Mouse (Mus musculus) bone marrow, adult 2 months (tissue): ENCODE data around the gene Rps6ka3. TPM values are rescaled to one million over a fixed set of nuclear protein-coding genes. Genes with fewer than 3 reads are reported as not detected.

Source experiments
- H3K27ac ChIP-seq: fragments of 200-500 bp; 2 replicates; pipeline ENCODE4 v1.5.1; 2012; ENCODE audit warnings: low read depth, mild to moderate bottlenecking, control low read depth, inconsistent platforms, low read length; ENCODE audit not compliant: control insufficient read depth, poor library complexity, insufficient read depth
- H3K4me1 ChIP-seq: fragments of 200-500 bp; 2 replicates; pipeline ENCODE4 v1.6.1; 2011; ENCODE audit warnings: low read length; ENCODE audit not compliant: control insufficient read depth, insufficient read depth
- H3K4me3 ChIP-seq: fragments of 200-500 bp; replicated peaks from 2 replicates; pipeline ENCODE3; 2011; ENCODE audit warnings: mild to moderate bottlenecking, low read depth, low read length, control low read depth; ENCODE audit not compliant: control insufficient read depth
- CTCF ChIP-seq: fragments of 200-500 bp; IDR thresholded peaks from 2 replicates; pipeline ENCODE4 v1.5.1; 2011; ENCODE audit warnings: low read length, control low read depth; ENCODE audit not compliant: control insufficient read depth, insufficient read depth
- POLR2A ChIP-seq: fragments of 200-500 bp; IDR thresholded peaks from 2 replicates; pipeline ENCODE4 v1.6.1; 2011; ENCODE audit warnings: low read depth, mild to moderate bottlenecking, control low read depth, low read length, borderline replicate concordance; ENCODE audit not compliant: control insufficient read depth
- WGBS: fragments of 180-500 bp; shearing (Covaris S2); methylation state at CpG from one replicate; pipeline ENCODE4 v1.1.7; 2018; 5-methylcytosine and 5-hydroxymethylcytosine counted together
- polyA plus RNA-seq: library from polyadenylated mRNA; stranded (reverse); fragments of >200 nt; gene quantifications from 2 replicates; pipeline ENCODE4 v1.2.4, GENCODE M21; 2011; ENCODE audit warnings: low replicate concordance; ENCODE audit not compliant: missing spikeins, insufficient read depth, insufficient read length

Rps6ka3 gene
- 10.7 and 13.4 TPM in 2 replicates for polyA plus RNA-seq

GRCm38 (mm10) chrX:159210007-159210406 is at the start of gene Rps6ka3:
TSS of gene Rps6ka3 (plus strand) at chrX:159210307.
- Histone ChIP-seq H3K4me1 (no peaks in the 10 kb centered on the region), H3K4me3 (no peak within 1 kb of the TSS), H3K27ac (no peak within 1 kb of the TSS)
- TF ChIP-seq CTCF (no peak), POLR2A (no peak)
- WGBS, result 82% methylated on average over 4 of the region's 4 CpGs

GRCm38 (mm10) chrX:159169200-159169599 is 40.9 kb upstream of the Rps6ka3 start:
- Histone ChIP-seq H3K4me1 (no peaks in the 10 kb centered on the region), H3K4me3 (no peak overlapping the region), H3K27ac (no peak overlapping the region)
- WGBS, result 79% methylated on average over 2 of the region's 2 CpGs
- no peak for TF ChIP-seq POLR2A
- no peak for TF ChIP-seq CTCF

GRCm38 (mm10) chrX:159171579-159171978 is 38.5 kb upstream of the Rps6ka3 start:
- no peak for TF ChIP-seq CTCF
- no peak for TF ChIP-seq POLR2A
- no peak overlapping the region for H3K27ac ChIP-seq
- no peaks in the 10 kb centered on the region for H3K4me1 ChIP-seq
- 67% methylated on average over 2 of the region's 2 CpGs for WGBS
- no peak overlapping the region for H3K4me3 ChIP-seq

- TF ChIP-seq POLR2A, result no peak
- no peak for TF ChIP-seq CTCF
- WGBS, result 52% methylated on average over 4 of the region's 4 CpGs
- Histone ChIP-seq H3K4me1 (no peaks in the 10 kb centered on the region), H3K4me3 (no peak overlapping the region), H3K27ac (no peak overlapping the region)
Observed at GRCm38 (mm10) chrX:159191581-159191980, 18.5 kb upstream of the Rps6ka3 start.

- no peak overlapping the region for H3K27ac ChIP-seq
- no peak overlapping the region for H3K4me3 ChIP-seq
- TF ChIP-seq POLR2A (no peak), CTCF (no peak)
- H3K4me1 ChIP-seq, result no peaks in the 10 kb centered on the region
Observed at GRCm38 (mm10) chrX:159199495-159199894, 10.6 kb upstream of the Rps6ka3 start.

- no peak for TF ChIP-seq CTCF
- no peak for TF ChIP-seq POLR2A
- Histone ChIP-seq H3K4me3 (no peak overlapping the region), H3K27ac (no peak overlapping the region), H3K4me1 (no peaks in the 10 kb centered on the region)
- 24% methylated on average over 5 of the region's 5 CpGs for WGBS
Observed at GRCm38 (mm10) chrX:159200101-159200500, 10.0 kb upstream of the Rps6ka3 start.

- H3K4me3 ChIP-seq, result no peak overlapping the region
- H3K4me1 ChIP-seq, result no peaks in the 10 kb centered on the region
- H3K27ac ChIP-seq, result no peak overlapping the region
- no peak for TF ChIP-seq CTCF
- no peak for TF ChIP-seq POLR2A
- 29% methylated on average over 5 of the region's 5 CpGs for WGBS
Observed at GRCm38 (mm10) chrX:159210892-159211583, 931 bp downstream of the Rps6ka3 start.

- TF ChIP-seq POLR2A (no peak), CTCF (no peak)
- Histone ChIP-seq H3K4me1 (no peaks in the 10 kb centered on the region), H3K27ac (no peak overlapping the region), H3K4me3 (no peak overlapping the region)
- 30% methylated on average over 3 of the region's 3 CpGs for WGBS
Observed at GRCm38 (mm10) chrX:159215253-159215652, 5.1 kb downstream of the Rps6ka3 start.
